Mouse (Mus musculus) ovary, postnatal 10 days (tissue): Measurements from ENCODE around the gene Olfr544.

Experiments used
- DNase-seq: peaks from one replicate; pipeline ENCODE4 v3.0.0; 2022; ENCODE audit warnings: low spot score

Gene Olfr544

GRCm38 (mm10) chr7:102477377-102477776, 10.7 kb downstream of the Olfr544 start:
- no peak for DNase-seq

- DNase-seq = no peak
Observed at GRCm38 (mm10) chr7:102476601-102477000, 11.5 kb downstream of the Olfr544 start.

- no peak for DNase-seq
Observed at GRCm38 (mm10) chr7:102472675-102473074, 15.4 kb downstream of the Olfr544 start.

- DNase-seq = no peak
Observed at GRCm38 (mm10) chr7:102467566-102467965, 20.5 kb downstream of the Olfr544 start.

- no peak for DNase-seq
Observed at GRCm38 (mm10) chr7:102458618-102459380, 29.3 kb downstream of the Olfr544 start.

- no peak for DNase-seq
Observed at GRCm38 (mm10) chr7:102446438-102446837, 41.7 kb downstream of the Olfr544 start.

GRCm38 (mm10) chr7:102444301-102444700, 43.8 kb downstream of the Olfr544 start:
- no peak for DNase-seq

- DNase-seq = no peak
Observed at GRCm38 (mm10) chr7:102442432-102442831, 45.7 kb downstream of the Olfr544 start.

GRCm38 (mm10) chr7:102441657-102442391, 46.3 kb downstream of the Olfr544 start, which contains the start of gene Rrm1:
TSS of gene Rrm1 (plus strand) at chr7:102441695.
- DNase-seq = peak; percentile 84

GRCm38 (mm10) chr7:102440822-102441656, 47.1 kb downstream of the Olfr544 start:
- no peak for DNase-seq

- no peak for DNase-seq
Observed at GRCm38 (mm10) chr7:102434344-102434743, 53.8 kb downstream of the Olfr544 start.
